Mouse (Mus musculus): ENCODE results near the gene Myo3b. TPM values are rescaled to one million over a fixed set of nuclear protein-coding genes. Genes with fewer than 3 reads are reported as not detected.

The Myo3b gene
- polyA plus RNA-seq, 1 experiment from 2014 or later, result 0.07 TPM

DNA sequence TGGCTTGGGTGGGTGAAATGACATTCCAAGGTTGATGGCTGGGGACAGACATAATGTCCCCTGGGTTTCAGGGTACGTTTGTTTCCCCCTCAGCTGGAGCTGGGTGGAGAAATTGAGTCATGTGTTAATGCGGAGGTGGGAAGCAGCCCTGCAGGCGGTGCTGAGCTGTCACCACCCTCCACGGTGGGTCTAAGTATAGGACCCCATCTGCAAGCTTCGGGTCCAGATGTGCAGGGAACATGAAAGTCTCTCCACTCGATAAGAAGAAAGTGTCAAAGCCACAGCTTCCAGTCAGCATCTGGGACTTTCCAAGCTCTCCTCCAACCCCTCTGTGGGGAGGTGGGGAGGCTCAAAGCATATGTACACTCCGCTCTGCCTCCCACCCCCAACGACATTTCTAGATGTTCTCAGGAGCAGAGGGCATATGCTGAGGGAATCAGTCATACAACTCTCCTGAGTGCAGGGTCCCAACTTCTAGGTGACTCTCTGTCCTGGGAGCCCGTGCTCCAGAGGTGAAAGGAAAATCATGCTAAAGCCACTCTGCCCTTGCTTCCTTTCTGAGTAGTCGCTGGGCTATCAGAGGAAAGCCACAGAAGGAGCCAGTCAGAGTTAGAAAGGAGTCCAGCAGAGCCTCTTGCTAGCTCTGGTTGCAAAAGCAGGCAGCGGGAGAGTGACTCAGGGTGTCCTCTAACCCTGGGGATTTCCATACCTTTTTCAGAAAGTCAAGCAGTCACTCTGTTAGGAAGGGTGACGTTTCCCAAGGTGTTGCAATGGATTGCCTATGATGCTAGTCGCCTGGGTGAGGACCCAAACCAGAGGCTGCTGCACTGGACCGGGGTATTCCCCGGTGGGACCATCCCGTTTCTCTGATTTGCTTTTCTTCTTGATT, 79.7 kb downstream of the Myo3b start:
- Histone ChIP-seq H3K36me3 (ENCODE audit: control insufficient read depth, insufficient read depth, low read length) (no peaks in the 10 kb centered on the region), H3K27me3 (replicated peaks; ENCODE audit: control insufficient read depth, insufficient read depth, low read length) (no peaks in the 10 kb centered on the region), H3K27ac (ENCODE audit: low read length) (no peak overlapping the region), H3K9me3 (ENCODE audit: control insufficient read depth, low read length) (no peaks in the 10 kb centered on the region), H3K4me2 (ENCODE audit: low read depth, low read length) (no peak overlapping the region), H3K9ac (ENCODE audit: low read depth, low read length) (no peak overlapping the region), H3K4me3 (ENCODE audit: low read length) (no peak overlapping the region), H3K4me1 (ENCODE audit: control insufficient read depth, insufficient read depth, low read length) (no peaks in the 10 kb centered on the region)
- 51% methylated on average over 16 of the region's 16 CpGs for WGBS
- ATAC-seq, result no peak

DNA sequence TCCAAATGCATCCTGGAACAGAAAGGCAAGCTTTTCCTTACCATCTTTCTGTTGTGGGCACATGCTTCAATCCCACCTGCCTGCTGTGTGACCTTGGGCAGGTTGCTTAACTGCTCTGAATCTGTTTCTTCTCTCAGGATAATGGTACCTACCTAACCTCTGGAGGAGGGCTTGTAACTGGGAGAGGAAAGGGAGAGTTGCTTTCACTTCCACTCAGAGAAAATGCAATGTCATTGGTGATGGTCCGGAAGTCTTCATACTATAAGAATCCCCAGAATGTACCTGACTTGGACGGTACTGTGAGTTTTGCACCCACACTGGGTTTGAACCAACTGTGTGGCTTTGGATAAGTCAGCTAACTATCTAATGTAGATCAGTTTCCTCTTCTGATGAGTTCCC, 80.3 kb downstream of the Myo3b start:
- no peak for ATAC-seq
- H3K4me3 ChIP-seq (ENCODE audit: low read length), result no peak overlapping the region
- no peak overlapping the region for H3K9ac ChIP-seq (ENCODE audit: low read depth, low read length)
- H3K27me3 ChIP-seq (replicated peaks; ENCODE audit: control insufficient read depth, insufficient read depth, low read length), result no peaks in the 10 kb centered on the region
- no peaks in the 10 kb centered on the region for H3K9me3 ChIP-seq (ENCODE audit: control insufficient read depth, low read length)
- no peak overlapping the region for H3K27ac ChIP-seq (ENCODE audit: low read length)
- no peaks in the 10 kb centered on the region for H3K4me1 ChIP-seq (ENCODE audit: control insufficient read depth, insufficient read depth, low read length)
- 90% methylated on average over 2 of the region's 2 CpGs for WGBS
- H3K4me2 ChIP-seq (ENCODE audit: low read depth, low read length), result no peak overlapping the region
- H3K36me3 ChIP-seq (ENCODE audit: control insufficient read depth, insufficient read depth, low read length), result no peaks in the 10 kb centered on the region

- WGBS, result 71% methylated on average over 10 of the region's 10 CpGs
- Histone ChIP-seq H3K4me3 (ENCODE audit: low read length) (no peak overlapping the region), H3K4me2 (ENCODE audit: low read depth, low read length) (no peak overlapping the region), H3K9ac (ENCODE audit: low read depth, low read length) (no peak overlapping the region), H3K9me3 (ENCODE audit: control insufficient read depth, low read length) (no peaks in the 10 kb centered on the region), H3K27me3 (replicated peaks; ENCODE audit: control insufficient read depth, insufficient read depth, low read length) (peaks cover 8% of the 10 kb centered on the region), H3K27ac (ENCODE audit: low read length) (no peak overlapping the region), H3K4me1 (ENCODE audit: control insufficient read depth, insufficient read depth, low read length) (peaks cover 3% of the 10 kb centered on the region; the same call in 1 of the 2 replicates), H3K36me3 (ENCODE audit: control insufficient read depth, insufficient read depth, low read length) (no peaks in the 10 kb centered on the region)
- ATAC-seq, result no peak
Measured at GRCm38 (mm10) chr2:70126330-70126729, 87.4 kb downstream of the Myo3b start.

GRCm38 (mm10) chr2:70126783-70127182, 87.9 kb downstream of the Myo3b start:
- 1% methylated on average over 13 of the region's 13 CpGs for WGBS
- Histone ChIP-seq H3K36me3 (ENCODE audit: control insufficient read depth, insufficient read depth, low read length) (no peaks in the 10 kb centered on the region), H3K9me3 (ENCODE audit: control insufficient read depth, low read length) (no peaks in the 10 kb centered on the region), H3K4me2 (ENCODE audit: low read depth, low read length) (no peak overlapping the region; the same call in 1 of the 2 replicates), H3K9ac (ENCODE audit: low read depth, low read length) (no peak overlapping the region), H3K27ac (ENCODE audit: low read length) (no peak overlapping the region), H3K4me1 (ENCODE audit: control insufficient read depth, insufficient read depth, low read length) (peaks cover 3% of the 10 kb centered on the region; the same call in 1 of the 2 replicates), H3K27me3 (replicated peaks; ENCODE audit: control insufficient read depth, insufficient read depth, low read length) (peaks cover 8% of the 10 kb centered on the region), H3K4me3 (ENCODE audit: low read length) (no peak overlapping the region)
- ATAC-seq, result peak; percentile 33; the same call in 1 of the 2 replicates

DNA sequence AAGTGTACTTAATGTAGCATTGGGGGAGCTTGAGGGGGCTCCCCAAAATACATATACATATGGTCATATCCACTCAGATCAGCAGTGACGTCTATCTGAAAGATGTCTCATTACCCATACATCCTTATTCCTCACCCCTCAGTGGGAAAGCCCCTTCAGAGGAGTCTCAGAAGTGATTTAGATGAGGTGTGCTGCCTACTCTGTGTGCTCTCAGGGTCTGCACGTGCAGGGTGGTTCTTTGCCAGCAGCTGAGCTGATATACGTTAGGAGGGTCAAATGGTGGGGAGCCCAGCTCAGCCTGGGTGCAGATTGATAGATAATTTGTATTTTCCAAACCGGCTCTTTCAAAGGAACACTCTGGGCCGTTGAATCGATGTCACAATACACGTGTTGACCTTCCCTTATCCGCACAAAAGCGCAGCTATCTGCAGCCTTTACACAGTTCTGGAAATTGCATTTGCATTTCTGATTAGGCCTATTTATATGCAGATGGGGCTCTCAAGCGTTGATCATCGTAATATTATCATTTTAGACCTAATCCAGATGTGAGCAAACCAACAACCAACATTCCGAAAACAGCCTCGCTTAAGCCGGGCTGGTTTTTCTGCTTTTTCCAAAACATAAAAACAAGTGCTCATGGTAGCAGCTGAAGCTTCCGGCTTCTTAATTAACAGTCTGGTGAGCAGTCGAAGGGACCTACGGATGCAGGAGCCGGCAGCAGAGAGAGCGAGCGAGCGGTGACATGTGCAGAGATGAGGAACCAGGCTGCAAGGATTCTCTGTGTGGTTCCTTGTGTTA, 88.6 kb downstream of the Myo3b start:
- Histone ChIP-seq H3K9me3 (ENCODE audit: control insufficient read depth, low read length) (no peaks in the 10 kb centered on the region), H3K4me1 (ENCODE audit: control insufficient read depth, insufficient read depth, low read length) (peaks cover 3% of the 10 kb centered on the region; the same call in 1 of the 2 replicates), H3K9ac (ENCODE audit: low read depth, low read length) (no peak overlapping the region), H3K4me2 (ENCODE audit: low read depth, low read length) (no peak overlapping the region; the same call in 1 of the 2 replicates), H3K4me3 (ENCODE audit: low read length) (no peak overlapping the region), H3K27me3 (replicated peaks; ENCODE audit: control insufficient read depth, insufficient read depth, low read length) (peaks cover 8% of the 10 kb centered on the region), H3K27ac (ENCODE audit: low read length) (no peak overlapping the region), H3K36me3 (ENCODE audit: control insufficient read depth, insufficient read depth, low read length) (no peaks in the 10 kb centered on the region)
- ATAC-seq, result no peak
- WGBS, result 15% methylated on average over 21 of the region's 21 CpGs

GRCm38 (mm10) chr2:70128590-70128989, 89.7 kb downstream of the Myo3b start:
- Histone ChIP-seq H3K4me1 (ENCODE audit: control insufficient read depth, insufficient read depth, low read length) (peaks cover 3% of the 10 kb centered on the region; the same call in 1 of the 2 replicates), H3K9ac (ENCODE audit: low read depth, low read length) (no peak overlapping the region), H3K27me3 (replicated peaks; ENCODE audit: control insufficient read depth, insufficient read depth, low read length) (peaks cover 8% of the 10 kb centered on the region), H3K4me3 (ENCODE audit: low read length) (no peak overlapping the region), H3K36me3 (ENCODE audit: control insufficient read depth, insufficient read depth, low read length) (no peaks in the 10 kb centered on the region), H3K9me3 (ENCODE audit: control insufficient read depth, low read length) (no peaks in the 10 kb centered on the region), H3K27ac (ENCODE audit: low read length) (no peak overlapping the region), H3K4me2 (ENCODE audit: low read depth, low read length) (no peak overlapping the region)
- 68% methylated on average over 6 of the region's 6 CpGs for WGBS
- no peak for ATAC-seq

- Histone ChIP-seq H3K9me3 (ENCODE audit: control insufficient read depth, low read length) (no peaks in the 10 kb centered on the region), H3K4me2 (ENCODE audit: low read depth, low read length) (no peak overlapping the region), H3K27me3 (replicated peaks; ENCODE audit: control insufficient read depth, insufficient read depth, low read length) (peaks cover 8% of the 10 kb centered on the region), H3K4me3 (ENCODE audit: low read length) (no peak overlapping the region), H3K9ac (ENCODE audit: low read depth, low read length) (no peak overlapping the region), H3K36me3 (ENCODE audit: control insufficient read depth, insufficient read depth, low read length) (no peaks in the 10 kb centered on the region), H3K4me1 (ENCODE audit: control insufficient read depth, insufficient read depth, low read length) (peaks cover 3% of the 10 kb centered on the region; the same call in 1 of the 2 replicates), H3K27ac (ENCODE audit: low read length) (no peak overlapping the region)
- WGBS, result 60% methylated on average over 3 of the region's 3 CpGs
- ATAC-seq, result no peak
Measured at GRCm38 (mm10) chr2:70129566-70129965, 90.6 kb downstream of the Myo3b start.

DNA sequence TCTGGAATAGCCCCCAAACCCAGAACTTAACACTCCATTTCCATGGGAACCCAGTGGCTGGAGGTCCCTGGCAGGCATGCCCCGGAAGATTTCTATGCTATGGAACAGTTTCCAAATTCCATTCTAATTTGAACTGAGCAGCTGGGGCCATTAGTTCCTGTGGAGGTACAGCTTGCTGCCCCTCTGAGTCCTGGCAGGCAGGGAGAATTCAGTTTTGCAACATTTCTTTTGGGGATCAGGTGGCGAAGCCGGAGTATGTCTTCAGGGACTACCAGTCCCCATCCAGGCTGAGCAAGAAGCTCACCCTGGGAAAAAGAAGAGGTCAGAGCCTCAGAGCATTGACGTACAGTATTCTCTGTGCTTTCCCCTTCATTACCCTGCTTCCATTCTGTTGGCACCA, 94.4 kb downstream of the Myo3b start:
- Histone ChIP-seq H3K4me2 (ENCODE audit: low read depth, low read length) (no peak overlapping the region), H3K9ac (ENCODE audit: low read depth, low read length) (no peak overlapping the region), H3K9me3 (ENCODE audit: control insufficient read depth, low read length) (no peaks in the 10 kb centered on the region), H3K27ac (ENCODE audit: low read length) (no peak overlapping the region), H3K4me3 (ENCODE audit: low read length) (no peak overlapping the region), H3K4me1 (ENCODE audit: control insufficient read depth, insufficient read depth, low read length) (no peaks in the 10 kb centered on the region), H3K27me3 (replicated peaks; ENCODE audit: control insufficient read depth, insufficient read depth, low read length) (0 out of 2 replicates have a peak, but pooled peaks cover 1% of the 10 kb centered on the region), H3K36me3 (ENCODE audit: control insufficient read depth, insufficient read depth, low read length) (no peaks in the 10 kb centered on the region)
- ATAC-seq, result no peak
- whole genome bisulfite sequencing, result 80% methylated on average over 4 of the region's 4 CpGs

DNA sequence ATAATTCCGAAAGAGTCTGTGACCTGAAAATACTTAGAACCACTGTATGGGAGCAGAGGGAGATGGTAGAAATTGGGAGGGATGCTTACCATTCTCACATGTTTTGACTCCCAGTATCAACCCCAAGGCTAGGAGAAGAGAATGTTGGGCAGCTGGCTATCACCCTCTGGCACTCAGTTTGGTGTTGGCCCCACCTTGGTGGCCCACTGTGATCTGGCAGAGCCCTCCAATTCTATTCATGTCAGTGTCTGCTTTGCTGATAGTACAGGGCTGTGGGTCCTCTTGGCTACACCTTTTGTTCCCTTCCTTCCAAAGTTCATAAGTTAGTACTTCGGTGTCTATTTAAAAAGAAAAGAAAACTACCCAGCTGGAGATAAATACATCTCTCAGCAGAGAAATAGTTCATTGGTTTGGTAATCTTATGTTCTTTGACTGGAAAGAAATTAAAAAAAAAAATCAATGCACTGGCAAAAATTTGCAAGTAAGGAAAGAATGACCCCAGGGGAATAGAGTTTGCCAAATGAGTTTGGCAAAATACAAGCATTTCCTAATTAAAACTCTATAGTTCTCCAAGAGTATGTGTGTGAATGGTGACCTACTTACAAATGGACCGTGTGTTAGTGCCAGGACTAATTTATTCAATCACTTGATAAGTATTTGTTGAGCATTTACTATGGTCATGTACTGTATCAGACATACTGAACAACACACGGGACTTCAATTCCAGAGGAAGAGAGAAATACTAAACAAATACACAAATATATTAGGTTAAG, 98.5 kb downstream of the Myo3b start:
- Histone ChIP-seq H3K9ac (ENCODE audit: low read depth, low read length) (no peak overlapping the region), H3K4me3 (ENCODE audit: low read length) (no peak overlapping the region), H3K27me3 (replicated peaks; ENCODE audit: control insufficient read depth, insufficient read depth, low read length) (no peaks in the 10 kb centered on the region), H3K4me1 (ENCODE audit: control insufficient read depth, insufficient read depth, low read length) (no peaks in the 10 kb centered on the region), H3K27ac (ENCODE audit: low read length) (no peak overlapping the region), H3K36me3 (ENCODE audit: control insufficient read depth, insufficient read depth, low read length) (no peaks in the 10 kb centered on the region), H3K4me2 (ENCODE audit: low read depth, low read length) (no peak overlapping the region), H3K9me3 (ENCODE audit: control insufficient read depth, low read length) (no peaks in the 10 kb centered on the region)
- ATAC-seq, result no peak
- WGBS, result 84% methylated on average over 4 of the region's 4 CpGs
